Mouse (Mus musculus) MEL (cell line): ENCODE measurements at regions not wholly inside any gene's neighbourhood (a gene's known extent, or its start where the extent isn't known, plus 50 kb on each side); places are given as distances from the start of the nearest gene placed in this dataset.

Experiments used
- DNase-seq: peaks from one replicate; pipeline ENCODE4 v3.0.0; 2011; ENCODE audit warnings: low read depth, low spot score
- H3K27ac ChIP-seq: 2 replicates; pipeline ENCODE4 v1.5.1; 2012; ENCODE audit warnings: low read depth, mild to moderate bottlenecking, control low read depth, low read length, moderate library complexity; ENCODE audit not compliant: control insufficient read depth
- H3K27me3 ChIP-seq, 2 experiments: fragments of 150-350 bp in 1 of 2; sonication (generic) in 1 of 2; 2 replicates each; pipeline ENCODE4 v1.6.1; 2012; ENCODE audit warnings: low read length in 2 of 2, mild to moderate bottlenecking in 2 of 2, improper control_type of control experiment in 1 of 2, moderate library complexity in 1 of 2; ENCODE audit not compliant: insufficient read depth in 2 of 2, control insufficient read depth in 1 of 2
- H3K36me3 ChIP-seq, 2 experiments: 2 replicates each; pipeline ENCODE4 v1.6.1; 2012 to 2014; ENCODE audit warnings: low read length in 2 of 2, improper control_type of control experiment in 1 of 2, inconsistent platforms in 1 of 2, mild to moderate bottlenecking in 1 of 2; ENCODE audit not compliant: insufficient read depth in 2 of 2, control insufficient read depth in 1 of 2
- H3K4me1 ChIP-seq, 2 experiments: fragments of 150-350 bp in 1 of 2; sonication (generic) in 1 of 2; 2 replicates each; pipeline ENCODE4 v1.6.1; 2012; ENCODE audit warnings: low read length in 2 of 2, improper control_type of control experiment in 1 of 2, mild to moderate bottlenecking in 1 of 2; ENCODE audit not compliant: insufficient read depth in 2 of 2, control insufficient read depth in 1 of 2
- H3K4me3 ChIP-seq, 2 experiments: fragments of 150-350 bp in 1 of 2; sonication (generic) in 1 of 2; 2 replicates each; pipeline ENCODE4 v1.5.1; 2012; ENCODE audit warnings: low read depth in 2 of 2, low read length in 2 of 2, mild to moderate bottlenecking in 2 of 2, moderate library complexity in 2 of 2, control low read depth in 1 of 2, improper control_type of control experiment in 1 of 2; ENCODE audit not compliant: control insufficient read depth in 1 of 2, insufficient read depth in 1 of 2
- H3K79me2 ChIP-seq: 2 replicates; pipeline ENCODE4 v1.6.1; 2012; ENCODE audit warnings: mild to moderate bottlenecking, low read length, moderate library complexity; ENCODE audit not compliant: control insufficient read depth, poor library complexity, insufficient read depth
- H3K9ac ChIP-seq: 2 replicates; pipeline ENCODE4 v1.6.1; 2012; ENCODE audit warnings: low read depth, mild to moderate bottlenecking, control low read depth, low read length, moderate library complexity; ENCODE audit not compliant: control insufficient read depth, poor library complexity, severe bottlenecking
- H3K9me3 ChIP-seq: fragments of 150-350 bp; sonication (generic); replicated peaks from 2 replicates; pipeline ENCODE4 v1.6.1; 2012; ENCODE audit warnings: mild to moderate bottlenecking, low read length, improper control_type of control experiment, moderate library complexity; ENCODE audit not compliant: insufficient read depth
- CHD2 ChIP-seq: IDR thresholded peaks from 2 replicates; pipeline ENCODE4 v1.6.1; 2011; ENCODE audit warnings: low read length, improper control_type of control experiment
- ELF1 ChIP-seq: IDR thresholded peaks from 2 replicates; pipeline ENCODE4 v1.6.1; 2014; ENCODE audit warnings: low read depth, mild to moderate bottlenecking, inconsistent platforms, low read length, improper control_type of control experiment, moderate library complexity
- GABPA ChIP-seq: IDR thresholded peaks from 2 replicates; pipeline ENCODE4 v1.6.1; 2012; ENCODE audit warnings: low read depth, mild to moderate bottlenecking, inconsistent platforms, low read length, improper control_type of control experiment, moderate library complexity
- JUND ChIP-seq: IDR thresholded peaks from 2 replicates; pipeline ENCODE4 v1.6.1; 2011; ENCODE audit warnings: low read depth, mild to moderate bottlenecking, improper control_type of control experiment, low read length
- KAT2A ChIP-seq: conservative IDR thresholded peaks from 2 replicates; pipeline ENCODE4 v1.6.1; 2012; ENCODE audit warnings: low read depth, low read length, improper control_type of control experiment, inconsistent platforms
- MAFK ChIP-seq: IDR thresholded peaks from 2 replicates; pipeline ENCODE4 v1.6.1; 2011; ENCODE audit warnings: low read depth, mild to moderate bottlenecking, low read length, improper control_type of control experiment, borderline replicate concordance
- MAZ ChIP-seq: IDR thresholded peaks from 2 replicates; pipeline ENCODE4 v1.6.1; 2012; ENCODE audit warnings: low read depth, mild to moderate bottlenecking, inconsistent platforms, low read length, improper control_type of control experiment
- MEF2A ChIP-seq: IDR thresholded peaks from 2 replicates; pipeline ENCODE4 v1.6.1; 2014; ENCODE audit warnings: low read depth, mild to moderate bottlenecking, inconsistent platforms, low read length, improper control_type of control experiment; ENCODE audit not compliant: poor library complexity, insufficient replicate concordance, severe bottlenecking; ENCODE audit errors: extremely low read depth
- MYC ChIP-seq: IDR thresholded peaks from 2 replicates; pipeline ENCODE4 v1.6.1; 2011; ENCODE audit warnings: low read depth, mild to moderate bottlenecking, low read length, improper control_type of control experiment, moderate library complexity
- NELFE ChIP-seq: IDR thresholded peaks from 2 replicates; pipeline ENCODE4 v1.6.1; 2011; ENCODE audit warnings: low read depth, low read length, improper control_type of control experiment
- POLR2A ChIP-seq, 2 experiments: IDR thresholded peaks; 2 replicates each; pipeline ENCODE4 v1.6.1; 2011 to 2012; ENCODE audit warnings: low read length in 2 of 2, mild to moderate bottlenecking in 2 of 2, control low read depth in 1 of 2, improper control_type of control experiment in 1 of 2, low read depth in 1 of 2, moderate library complexity in 1 of 2; ENCODE audit not compliant: control insufficient read depth in 1 of 2, insufficient read depth in 1 of 2, poor library complexity in 1 of 2
- TBP ChIP-seq: IDR thresholded peaks from 2 replicates; pipeline ENCODE4 v1.8.0; 2011; ENCODE audit warnings: low read depth, low read length, improper control_type of control experiment
- UBTF ChIP-seq: IDR thresholded peaks from 2 replicates; pipeline ENCODE4 v1.6.1; 2012; ENCODE audit warnings: low read depth, mild to moderate bottlenecking, inconsistent platforms, low read length, improper control_type of control experiment, moderate library complexity, borderline replicate concordance; ENCODE audit not compliant: insufficient read depth
- ZC3H11A ChIP-seq: IDR thresholded peaks from 2 replicates; pipeline ENCODE4 v1.6.1; 2012; ENCODE audit warnings: low read depth, mild to moderate bottlenecking, inconsistent platforms, low read length, improper control_type of control experiment
- ZKSCAN1 ChIP-seq: IDR thresholded peaks from 2 replicates; pipeline ENCODE4 v1.6.1; 2012; ENCODE audit warnings: low read depth, mild to moderate bottlenecking, inconsistent platforms, low read length, improper control_type of control experiment, moderate library complexity
- ZNF384 ChIP-seq: IDR thresholded peaks from 2 replicates; pipeline ENCODE4 v1.6.1; 2012; ENCODE audit warnings: low read depth, mild to moderate bottlenecking, inconsistent platforms, low read length, improper control_type of control experiment

DNA sequence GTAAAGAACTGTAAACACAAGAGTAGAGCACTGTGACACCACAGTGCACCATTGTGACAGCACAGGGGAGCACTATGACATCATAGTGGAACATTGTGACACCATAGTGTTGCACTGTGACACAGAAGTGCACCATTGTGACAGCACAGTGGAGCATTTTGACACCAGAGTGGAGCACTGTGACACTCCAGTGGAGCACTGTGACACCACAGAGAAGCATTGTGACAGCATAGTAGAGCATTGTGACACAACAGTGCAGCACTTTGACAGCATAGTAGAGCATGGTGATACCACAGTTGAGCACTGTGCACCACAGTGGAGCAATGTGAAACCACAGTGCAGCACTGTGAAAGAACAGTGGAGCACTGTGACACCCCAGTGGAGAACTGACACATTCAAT lies 2750.4 kb upstream of the Gm8797 start:
- no peaks in the 10 kb centered on the region for H3K4me1 ChIP-seq
- TF ChIP-seq ZKSCAN1, result no peak
- no peak for TF ChIP-seq NELFE
- no peak for TF ChIP-seq MYC
- TF ChIP-seq ZNF384, result no peak
- no peak for TF ChIP-seq KAT2A
- no peak for TF ChIP-seq ZC3H11A
- TF ChIP-seq UBTF, result no peak
- TF ChIP-seq CHD2, result no peak
- no peaks in the 10 kb centered on the region for H3K79me2 ChIP-seq
- no peak overlapping the region for H3K9ac ChIP-seq
- no peak overlapping the region for H3K4me3 ChIP-seq
- no peak overlapping the region for H3K27ac ChIP-seq
- H3K36me3 ChIP-seq, result no peaks in the 10 kb centered on the region
- H3K9me3 ChIP-seq, result no peaks in the 10 kb centered on the region
- no peaks in the 10 kb centered on the region for H3K27me3 ChIP-seq
- peak; percentile 80 for DNase-seq

DNA sequence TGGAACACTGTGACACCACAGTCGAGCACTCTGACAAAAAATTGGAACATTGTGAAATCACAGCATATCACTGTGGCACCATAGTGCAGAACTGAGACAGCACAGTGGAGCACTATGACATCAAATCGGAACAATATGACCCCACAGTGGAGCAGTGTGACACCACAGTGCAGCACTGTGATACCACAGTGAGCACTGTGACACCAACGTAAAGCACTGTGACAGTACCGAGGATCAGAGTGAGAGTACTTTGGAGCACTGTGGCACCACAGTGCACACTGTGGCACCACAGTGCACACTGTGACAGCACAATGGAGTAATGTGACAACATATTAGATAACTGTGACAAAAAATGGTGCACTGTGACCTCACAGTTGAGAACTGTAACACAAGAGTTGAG lies 2749.4 kb upstream of the Gm8797 start:
- H3K27me3 ChIP-seq, result no peaks in the 10 kb centered on the region
- no peaks in the 10 kb centered on the region for H3K9me3 ChIP-seq
- H3K4me3 ChIP-seq, result no peak overlapping the region
- no peak overlapping the region for H3K27ac ChIP-seq
- no peaks in the 10 kb centered on the region for H3K79me2 ChIP-seq
- no peaks in the 10 kb centered on the region for H3K36me3 ChIP-seq
- no peak for DNase-seq
- TF ChIP-seq POLR2A (IDR thresholded peaks at IDR 0.05; ENCODE audit: control insufficient read depth in 1 of 2, insufficient read depth in 1 of 2, low read depth in 1 of 2, low read length in 2 of 2, poor library complexity in 1 of 2), result no peak
- no peak for TF ChIP-seq KAT2A
- TF ChIP-seq MEF2A, result no peak
- no peak for TF ChIP-seq JUND
- no peak for TF ChIP-seq ELF1
- no peak for TF ChIP-seq MAZ
- no peak for TF ChIP-seq MYC
- TF ChIP-seq NELFE, result no peak
- no peak for TF ChIP-seq MAFK
- TF ChIP-seq TBP, result no peak
- no peak for TF ChIP-seq GABPA
- TF ChIP-seq ZKSCAN1, result no peak
- TF ChIP-seq UBTF, result no peak
- no peak for TF ChIP-seq ZNF384
- no peak overlapping the region for H3K9ac ChIP-seq
- H3K4me1 ChIP-seq, result no peaks in the 10 kb centered on the region
